Mouse (Mus musculus) CH12.LX (cell line): Measurements from ENCODE around the gene Gm3646.

Source experiments
- CTCF ChIP-seq, 2 experiments: IDR thresholded peaks in 1 of 2; conservative IDR thresholded peaks in 1 of 2; 2 replicates each; pipeline ENCODE4 v1.5.1; 2011 to 2012; ENCODE audit warnings: low read depth in 2 of 2, low read length in 2 of 2, improper control_type of control experiment in 1 of 2, inconsistent platforms in 1 of 2, mild to moderate bottlenecking in 1 of 2, moderate library complexity in 1 of 2
- IRF4 ChIP-seq: IDR thresholded peaks from 2 replicates; pipeline ENCODE4 v1.6.1; 2014; ENCODE audit warnings: low read depth, mild to moderate bottlenecking, inconsistent platforms, low read length, improper control_type of control experiment
- MAFK ChIP-seq: IDR thresholded peaks from 2 replicates; pipeline ENCODE4 v1.6.1; 2011; ENCODE audit warnings: low read length, improper control_type of control experiment; ENCODE audit not compliant: insufficient replicate concordance
- POLR2A ChIP-seq: IDR thresholded peaks from 2 replicates; pipeline ENCODE4 v1.6.1; 2011; ENCODE audit warnings: low read depth, mild to moderate bottlenecking, improper control_type of control experiment, low read length
- RAD21 ChIP-seq: IDR thresholded peaks from 2 replicates; pipeline ENCODE4 v1.6.1; 2011; ENCODE audit warnings: low read depth, mild to moderate bottlenecking, low read length, improper control_type of control experiment, moderate library complexity
- RCOR1 ChIP-seq: conservative IDR thresholded peaks from 2 replicates; pipeline ENCODE4 v1.6.1; 2012; ENCODE audit warnings: low read depth, mild to moderate bottlenecking, inconsistent platforms, low read length, improper control_type of control experiment
- ZMIZ1 ChIP-seq: IDR thresholded peaks from 2 replicates; pipeline ENCODE4 v1.6.1; 2012; ENCODE audit warnings: low read depth, mild to moderate bottlenecking, inconsistent platforms, low read length, improper control_type of control experiment

GRCm38 (mm10) chr1:39758244-39758643 is 46.9 kb downstream of the Gm3646 start:
- TF ChIP-seq CTCF (conservative IDR thresholded peaks at IDR 0.05 in 1 of 2, IDR thresholded peaks at IDR 0.05 in 1 of 2; ENCODE audit: low read depth in 2 of 2, low read length in 2 of 2), result no peak
- no peak for TF ChIP-seq POLR2A
- TF ChIP-seq RCOR1, result no peak
- TF ChIP-seq MAFK, result no peak
- TF ChIP-seq ZMIZ1, result no peak
- TF ChIP-seq IRF4, result no peak
- TF ChIP-seq RAD21, result no peak
